Mouse (Mus musculus) heart, adult 2 months (tissue): ENCODE data around the gene Gm20388.

ENCODE experiments used
- CTCF ChIP-seq: fragments of 200-600 bp; IDR thresholded peaks from 2 replicates; pipeline ENCODE4 v1.8.1; 2022; ENCODE audit warnings: antibody characterized with exemption, mild to moderate bottlenecking, moderate library complexity
- EP300 ChIP-seq: fragments of 200-500 bp; IDR thresholded peaks from 2 replicates; pipeline ENCODE4 v1.6.1; 2011; ENCODE audit warnings: low read depth, low read length, control low read depth; ENCODE audit not compliant: insufficient read depth

GRCm38 (mm10) chr8:120001712-120002111, 91.1 kb downstream of the Gm20388 start:
- no peak for TF ChIP-seq CTCF
- TF ChIP-seq EP300: no peak
